Mouse (Mus musculus): ENCODE results near the gene Ugcg.

The Ugcg gene

GRCm38 (mm10) chr4:59223055-59223615, 34.1 kb downstream of the Ugcg start:
- ATAC-seq (ENCODE audit: insufficient number of reproducible peaks, low FRiP score, low TSS enrichment): no peak

- ATAC-seq (ENCODE audit: insufficient number of reproducible peaks, low FRiP score, low TSS enrichment): no peak
Observed at GRCm38 (mm10) chr4:59224889-59225288, 35.8 kb downstream of the Ugcg start.

DNA sequence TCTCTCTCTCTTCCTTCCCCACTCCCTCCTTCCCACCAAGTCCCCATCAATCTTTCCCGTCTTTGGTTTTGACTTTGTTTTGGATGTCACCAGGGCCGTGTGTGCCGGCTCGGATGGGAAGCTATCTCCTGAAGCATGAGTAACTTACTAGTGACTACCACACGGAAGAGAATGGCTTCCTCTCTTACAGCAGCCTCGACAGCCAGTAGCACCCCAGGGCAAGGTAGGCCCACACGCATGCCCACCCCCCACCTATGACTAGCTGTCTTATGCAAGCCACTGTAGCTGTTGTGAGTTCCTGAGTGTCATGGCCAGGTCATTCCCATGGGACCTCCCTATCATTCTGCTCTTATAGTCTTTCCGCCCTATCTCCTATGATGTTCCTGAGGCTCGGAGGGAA, 38.0 kb downstream of the Ugcg start:
- no peak for ATAC-seq (ENCODE audit: insufficient number of reproducible peaks, low FRiP score, low TSS enrichment)

DNA sequence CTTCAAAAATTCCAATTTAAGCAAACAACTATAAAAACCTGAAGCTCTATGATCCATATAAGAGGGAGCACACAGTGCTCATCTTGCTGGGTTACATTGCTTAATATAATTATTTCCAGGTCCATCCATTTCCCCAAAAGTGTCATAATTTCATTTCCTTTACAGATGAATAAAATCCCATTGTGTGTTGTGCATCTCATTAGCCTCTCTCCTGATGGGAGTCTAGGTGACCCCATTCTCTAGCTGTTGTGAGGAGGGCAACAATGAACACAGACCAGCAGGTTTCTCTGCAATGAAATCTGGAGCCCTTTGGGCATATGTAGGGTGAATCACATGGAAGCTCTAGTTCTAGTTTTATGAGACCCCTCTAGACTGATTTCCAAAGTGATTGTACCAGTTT, 39.9 kb downstream of the Ugcg start:
- no peak for ATAC-seq (ENCODE audit: insufficient number of reproducible peaks, low FRiP score, low TSS enrichment)

DNA sequence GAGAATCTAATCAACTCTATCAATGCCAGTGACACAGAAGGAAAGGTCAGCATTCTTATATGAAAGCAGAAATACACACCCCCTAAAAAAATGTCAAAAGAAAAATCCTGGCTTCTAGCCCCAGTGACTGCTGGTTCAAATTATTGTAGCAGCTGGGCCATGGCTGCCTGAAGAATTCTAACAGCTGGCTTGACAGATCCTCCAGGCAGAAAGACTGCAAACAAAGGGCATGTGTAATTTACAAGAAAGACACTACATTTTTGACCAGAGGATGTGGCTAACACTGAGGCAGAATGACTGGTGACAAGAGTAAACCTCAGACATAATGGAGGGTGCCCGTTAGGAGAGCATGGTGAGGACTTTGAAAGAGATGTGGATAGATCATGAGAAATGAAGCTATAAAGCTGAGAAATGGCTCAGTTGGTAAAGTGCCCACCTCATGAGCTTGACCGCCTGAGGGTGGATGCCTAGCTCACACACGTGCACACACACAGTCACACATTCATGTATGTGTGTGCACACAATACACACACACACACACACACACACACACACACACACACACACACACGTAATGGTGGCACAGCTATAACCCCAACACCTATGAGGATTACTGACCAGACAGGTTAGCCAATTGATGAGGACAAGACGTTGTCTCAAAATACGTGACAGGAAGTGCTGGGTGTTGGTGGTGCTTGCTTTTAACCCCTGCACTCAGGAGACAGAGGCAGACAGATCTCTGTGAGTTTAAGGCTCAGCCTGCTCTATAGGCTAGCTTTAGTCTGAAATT, 42.4 kb downstream of the Ugcg start:
- ATAC-seq (ENCODE audit: insufficient number of reproducible peaks, low FRiP score, low TSS enrichment): no peak

DNA sequence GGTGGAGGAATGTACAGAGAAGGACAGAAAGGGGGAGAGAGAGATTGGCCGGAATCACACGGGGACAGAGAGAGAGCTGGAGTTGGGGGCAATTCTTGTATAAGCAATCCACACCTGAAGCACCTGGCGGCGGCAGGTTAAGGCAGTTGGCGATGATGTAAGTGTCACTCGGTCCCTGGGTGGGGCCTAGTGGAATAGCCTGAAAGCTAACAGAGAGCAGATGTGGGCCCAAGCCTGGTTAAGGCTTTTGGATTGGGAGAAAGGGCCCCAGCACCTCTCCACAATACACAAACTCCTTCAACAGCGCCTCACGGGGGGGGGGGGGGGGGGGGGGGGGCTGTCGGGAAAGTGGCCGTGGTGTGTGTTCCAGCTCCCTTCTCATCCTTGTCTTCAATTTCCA, 45.0 kb downstream of the Ugcg start:
- ATAC-seq (ENCODE audit: insufficient number of reproducible peaks, low FRiP score, low TSS enrichment): no peak

DNA sequence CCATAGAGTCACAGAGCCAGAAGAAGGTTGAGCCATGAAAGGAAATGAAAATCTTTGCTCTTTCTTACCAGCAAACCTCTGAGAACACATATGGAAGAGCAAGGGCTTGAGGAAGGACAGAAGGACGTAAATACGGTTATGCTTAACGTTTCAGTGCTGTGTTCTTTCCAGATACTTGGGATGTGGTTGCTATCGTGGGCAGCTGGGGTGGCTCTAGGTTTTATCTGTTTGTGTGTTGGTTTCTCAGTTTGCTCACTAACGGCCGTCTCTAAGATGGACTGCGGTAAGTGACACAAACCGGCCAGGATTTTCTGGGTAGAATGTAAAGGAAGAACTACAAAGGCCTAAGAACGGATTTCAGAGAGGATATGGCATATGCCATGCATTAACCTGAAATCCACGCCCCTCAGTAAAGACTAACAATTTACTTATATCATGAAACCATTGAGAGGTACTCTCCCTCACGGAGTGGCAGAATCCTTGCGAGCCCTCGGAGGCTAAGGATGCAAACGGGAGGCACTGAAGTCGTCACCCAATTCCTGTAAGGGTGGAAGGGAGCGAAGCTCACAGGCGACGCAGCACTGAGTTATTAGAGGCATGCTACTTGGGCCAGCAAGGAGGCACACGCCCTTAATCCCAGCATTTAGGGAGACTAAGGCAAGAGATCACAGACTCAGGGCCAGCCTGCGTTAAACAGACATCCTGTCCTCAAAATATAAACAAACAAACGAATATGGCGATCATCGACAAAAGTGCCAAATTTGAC, 45.6 kb downstream of the Ugcg start:
- ATAC-seq (ENCODE audit: insufficient number of reproducible peaks, low FRiP score, low TSS enrichment): no peak

GRCm38 (mm10) chr4:59236362-59236761, 47.3 kb downstream of the Ugcg start:
- ATAC-seq (ENCODE audit: insufficient number of reproducible peaks, low FRiP score, low TSS enrichment): no peak

DNA sequence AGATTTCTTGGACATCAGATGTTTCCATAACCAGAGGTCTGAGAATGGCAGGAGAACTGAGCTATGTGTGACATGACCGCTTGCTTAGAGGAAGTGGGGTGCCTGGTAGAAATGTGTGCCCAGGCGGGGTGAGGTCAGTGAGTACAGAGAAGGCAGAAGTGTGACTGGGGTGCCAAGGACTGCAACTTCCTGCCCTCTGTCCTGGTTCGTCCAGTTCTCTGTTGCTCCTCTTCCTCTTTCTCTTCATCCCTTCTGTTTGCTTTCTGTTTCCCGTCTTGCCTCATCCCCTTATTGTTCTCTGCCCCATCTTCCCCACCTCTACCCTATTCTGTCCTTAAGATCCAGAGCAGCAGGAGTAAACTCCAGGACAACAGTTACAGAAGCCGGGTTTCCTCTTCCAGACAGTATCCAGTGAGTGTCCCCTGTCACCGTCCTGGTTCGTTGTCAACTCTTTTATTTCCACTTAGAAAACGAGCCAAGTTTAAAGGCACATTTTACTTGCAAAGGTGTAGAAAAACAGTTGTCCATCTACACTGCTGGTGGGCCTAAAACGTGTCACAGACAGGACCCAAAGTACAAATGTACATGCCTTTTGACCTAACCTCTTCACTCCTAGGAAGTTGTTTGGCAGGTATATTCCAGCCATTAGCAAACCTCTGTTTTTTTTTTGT, 49.7 kb downstream of the Ugcg start:
- no peak for ATAC-seq (ENCODE audit: insufficient number of reproducible peaks, low FRiP score, low TSS enrichment)

DNA sequence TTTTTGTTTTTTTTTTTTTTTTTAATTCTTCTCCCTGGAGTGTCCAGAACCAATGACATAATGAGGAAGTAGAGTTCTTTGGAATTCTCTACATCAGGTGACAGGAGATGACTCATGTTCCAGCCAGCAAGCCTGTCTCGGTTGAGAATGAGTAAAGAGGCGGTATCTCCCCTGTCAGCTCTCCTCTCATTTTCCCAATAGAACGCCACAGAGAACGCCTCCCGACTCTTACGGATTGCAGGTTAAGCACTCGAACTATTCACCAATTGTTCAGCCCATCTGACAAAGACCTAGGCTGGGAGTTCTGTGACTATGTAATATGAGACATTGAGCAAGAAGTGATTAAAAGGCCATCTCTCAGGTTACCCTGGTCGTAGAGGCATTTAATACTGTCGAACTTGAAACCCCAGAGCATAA, 50.3 kb downstream of the Ugcg start:
- ATAC-seq (ENCODE audit: insufficient number of reproducible peaks, low FRiP score, low TSS enrichment): no peak

DNA sequence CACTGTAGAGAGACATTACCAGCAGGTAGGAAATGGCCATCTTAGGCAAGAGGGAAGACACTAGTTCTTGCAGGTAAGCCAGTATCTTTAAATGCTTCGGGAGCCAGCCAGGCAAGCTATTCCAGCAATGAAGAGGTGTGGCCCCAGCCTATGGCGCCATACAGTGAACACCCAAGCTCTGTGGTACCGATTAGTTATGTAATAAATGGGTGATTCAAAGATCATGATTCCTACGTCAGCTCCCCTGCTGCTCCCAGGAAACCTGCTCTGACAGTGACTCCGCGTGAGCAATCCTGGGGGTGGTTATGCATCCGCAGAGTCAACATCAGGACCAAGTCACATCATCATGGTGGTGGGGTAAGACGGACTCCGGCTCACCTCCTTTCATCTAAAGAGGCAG, 51.1 kb downstream of the Ugcg start:
- ATAC-seq (ENCODE audit: insufficient number of reproducible peaks, low FRiP score, low TSS enrichment): no peak

DNA sequence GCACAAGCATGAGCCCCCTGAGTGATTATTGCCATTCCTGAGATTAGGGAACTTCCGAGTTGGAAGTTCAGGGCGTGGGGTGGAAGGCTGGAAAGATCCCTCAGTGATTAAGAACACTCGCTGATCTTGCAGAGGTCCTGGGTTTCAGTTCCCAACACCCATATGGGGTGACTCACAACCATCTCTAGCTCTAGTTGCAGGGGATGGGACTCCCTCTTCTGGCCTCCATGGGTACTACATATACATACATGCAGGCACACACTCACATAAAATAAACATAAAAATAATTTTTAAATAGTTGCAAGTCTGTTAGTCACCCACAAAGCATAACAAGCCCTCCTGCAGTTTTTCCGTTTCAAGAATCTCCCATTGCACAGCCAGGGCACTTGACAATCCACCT, 52.0 kb downstream of the Ugcg start:
- ATAC-seq (ENCODE audit: insufficient number of reproducible peaks, low FRiP score, low TSS enrichment): no peak

DNA sequence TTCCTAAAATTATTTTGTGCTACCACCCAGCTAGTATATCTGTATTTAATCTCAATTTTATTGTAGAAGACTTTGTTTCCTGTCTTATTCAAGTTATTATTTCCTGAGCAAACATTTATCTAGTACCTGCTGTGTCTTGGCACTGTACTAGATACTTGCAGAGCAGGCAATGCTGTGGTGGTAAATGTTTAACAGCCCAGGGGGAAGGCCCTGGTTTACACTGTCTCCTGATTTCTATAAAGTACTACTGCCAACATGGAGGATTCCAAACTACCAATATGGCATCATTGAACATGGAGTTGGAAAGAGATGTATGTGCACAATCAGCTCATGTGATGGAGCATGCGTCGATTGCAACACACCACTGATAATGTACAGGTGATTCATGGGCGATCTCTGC, 53.2 kb downstream of the Ugcg start:
- no peak for ATAC-seq (ENCODE audit: insufficient number of reproducible peaks, low FRiP score, low TSS enrichment)

DNA sequence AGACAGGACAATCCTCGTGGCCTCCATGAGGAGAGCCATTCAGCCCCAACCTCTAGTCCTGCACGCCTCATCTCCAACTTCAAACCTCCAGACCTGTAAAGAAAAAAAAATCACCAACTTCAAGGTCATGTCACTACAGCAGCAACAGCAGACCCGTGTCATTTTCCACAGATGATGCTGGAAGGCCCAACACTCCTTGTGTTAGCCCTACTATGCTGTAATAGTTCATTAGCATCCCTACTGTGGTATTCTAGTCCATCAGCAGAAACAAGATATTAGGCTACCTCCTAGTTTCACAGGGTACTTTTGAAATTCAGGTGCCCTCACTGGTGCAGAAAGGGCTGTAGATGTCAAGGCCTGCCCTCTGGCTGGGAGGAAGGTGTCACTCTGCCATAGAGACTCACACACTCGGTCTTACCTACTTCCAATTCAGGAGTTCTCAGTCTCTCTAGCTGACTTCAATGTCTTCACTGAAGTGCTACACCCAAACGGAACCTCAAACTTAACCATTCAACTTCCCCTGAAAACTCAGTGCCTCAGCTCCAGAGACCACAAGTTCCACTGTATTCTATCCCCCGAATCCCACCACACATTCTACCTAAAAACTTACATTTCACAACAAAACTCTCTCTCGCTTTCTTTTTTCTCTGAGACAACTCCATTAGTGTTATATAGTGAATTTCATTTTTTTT, 54.9 kb downstream of the Ugcg start:
- no peak for ATAC-seq (ENCODE audit: insufficient number of reproducible peaks, low FRiP score, low TSS enrichment)

- no peak for ATAC-seq (ENCODE audit: insufficient number of reproducible peaks, low FRiP score, low TSS enrichment)
Observed at GRCm38 (mm10) chr4:59244791-59245555, 55.9 kb downstream of the Ugcg start.

DNA sequence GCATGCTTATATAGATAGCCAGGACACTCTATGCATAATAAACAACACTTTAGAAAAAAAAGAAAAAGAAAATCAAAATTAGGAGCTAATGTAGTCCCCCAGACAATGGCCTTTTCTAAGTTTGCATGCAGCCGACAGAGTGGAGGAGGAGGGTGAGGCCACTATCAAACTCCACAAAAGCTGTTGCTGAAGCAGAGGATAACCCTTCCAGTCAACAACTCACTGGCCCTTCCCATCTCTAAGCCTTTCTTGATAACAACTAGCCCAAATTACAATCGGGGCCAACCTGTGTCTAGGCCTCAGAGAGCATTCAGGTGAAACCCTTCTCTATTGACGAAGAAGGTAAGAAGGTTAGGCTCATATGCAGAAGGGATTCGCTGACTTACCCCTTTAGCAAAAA, 56.7 kb downstream of the Ugcg start:
- ATAC-seq (ENCODE audit: insufficient number of reproducible peaks, low FRiP score, low TSS enrichment): no peak

GRCm38 (mm10) chr4:59247545-59247944, 58.5 kb downstream of the Ugcg start:
- no peak for ATAC-seq (ENCODE audit: insufficient number of reproducible peaks, low FRiP score, low TSS enrichment)

DNA sequence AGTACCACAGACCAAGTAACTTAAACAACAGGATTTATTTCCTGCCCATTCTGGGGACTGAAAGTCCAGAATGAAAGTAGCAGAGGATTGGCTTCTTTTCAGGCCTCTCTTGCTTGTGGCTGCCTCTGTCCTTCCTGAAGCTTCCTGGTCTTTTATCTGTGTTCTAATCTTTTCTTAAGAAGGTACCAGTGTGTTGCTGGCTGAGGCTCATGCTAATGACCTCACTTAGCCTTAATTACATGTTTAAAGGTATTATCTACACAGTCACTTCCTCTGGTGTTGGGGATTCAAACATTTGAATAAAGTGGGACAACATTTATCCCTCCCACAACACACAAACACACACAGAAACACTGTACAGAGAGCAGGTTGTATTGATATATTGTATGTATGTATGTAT, 59.0 kb downstream of the Ugcg start:
- ATAC-seq (ENCODE audit: insufficient number of reproducible peaks, low FRiP score, low TSS enrichment): no peak

GRCm38 (mm10) chr4:59252386-59253054, 63.5 kb downstream of the Ugcg start:
- ATAC-seq (ENCODE audit: insufficient number of reproducible peaks, low FRiP score, low TSS enrichment): no peak

Measured in cerebellum, adult (tissue).